ENCODE assay signal across 16 mouse cellular contexts in the genomic region with DNA sequence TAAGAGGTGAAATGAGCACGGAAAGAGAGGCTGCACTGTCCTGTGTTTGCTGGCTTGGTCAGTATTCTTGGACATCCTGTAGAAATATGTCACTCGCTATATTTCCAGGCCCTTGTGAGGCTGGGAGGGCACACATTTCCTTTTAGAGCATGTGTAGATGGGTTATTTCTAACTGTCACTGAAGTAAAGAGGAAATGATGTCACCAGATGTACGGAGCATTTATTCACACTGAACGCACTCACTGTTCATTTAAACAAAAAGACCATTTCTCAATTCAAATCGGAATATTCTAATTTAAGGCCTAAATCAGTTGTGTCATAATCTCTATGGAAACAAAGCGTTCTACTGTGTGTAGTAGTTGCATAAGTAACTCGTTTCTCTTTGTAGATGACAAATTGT. TPM values are rescaled to one million over a fixed set of nuclear protein-coding genes. Genes with fewer than 3 reads are reported as not detected.
DNase-seq lines count a peak whose midpoint lies in the region; ATAC-seq and TF ChIP-seq lines count a peak whose summit lies in the region.
"Had no signal": no experiment of that assay in that cellular context is flagged by ENCODE, and none has a peak within 500 bp of the region (broad histone marks: within the 10 kb centered on the region; RNA-seq: fewer than 3 reads in every experiment).

No protein-coding gene starts in this region.

- TF ChIP-seq CTCF in stomach, postnatal 0 days (IDR thresholded peaks at IDR 0.05; ENCODE audit: low read depth) = no peak

- DNase-seq in kidney, adult 9 months = no peak
- DNase-seq in stomach, postnatal 0 days (ENCODE audit: low spot score) = no peak
- DNase-seq in embryonic facial prominence, embryonic 14.5 days (ENCODE audit: low spot score) = peak; percentile 25
- DNase-seq in liver = no peak
- DNase-seq in embryo, embryonic 10.5 days (ENCODE audit: low spot score) = no peak
- DNase-seq: adrenal gland, postnatal 36 days; cerebellum, adult 11 months; embryo, embryonic 11 days; gastrocnemius, postnatal 14 days; layer of hippocampus, postnatal 36 days; retina, postnatal 1 day had no signal

- no peaks in the 10 kb centered on the region for H3K9me3 ChIP-seq in kidney, embryonic 15.5 days (replicated peaks)
- H3K9me3 ChIP-seq in stomach, embryonic 16.5 days (replicated peaks; ENCODE audit: control insufficient read depth, low read length) = no peaks in the 10 kb centered on the region
- no peaks in the 10 kb centered on the region for H3K9me3 ChIP-seq in stomach, postnatal 0 days (ENCODE audit: control insufficient read depth, low read length)
- H3K9me3 ChIP-seq in embryonic facial prominence, embryonic 14.5 days (ENCODE audit: control insufficient read depth, low read length) = no peaks in the 10 kb centered on the region
- H3K9me3 ChIP-seq: liver, embryonic 12.5 days had no signal

- H3K9ac ChIP-seq in kidney, embryonic 15.5 days = no peak overlapping the region
- H3K9ac ChIP-seq in stomach, embryonic 16.5 days (ENCODE audit: low read length) = no peak overlapping the region
- no peak overlapping the region for H3K9ac ChIP-seq in stomach, postnatal 0 days (ENCODE audit: low read length)
- H3K9ac ChIP-seq in embryonic facial prominence, embryonic 14.5 days (ENCODE audit: low read depth, low read length) = no peak overlapping the region
- H3K9ac ChIP-seq: liver, embryonic 12.5 days had no signal

- 81% methylated on average over 7 of the region's 7 CpGs for WGBS in kidney, embryonic 15.5 days
- 66% methylated on average over 7 of the region's 7 CpGs for WGBS in stomach, embryonic 16.5 days
- 65% methylated on average over 7 of the region's 7 CpGs for WGBS in stomach, postnatal 0 days
- WGBS in embryonic facial prominence, embryonic 14.5 days = 71% methylated on average over 7 of the region's 7 CpGs

- no peak for TF ChIP-seq EP300 in stomach, postnatal 0 days (optimal IDR thresholded peaks at IDR 0.05)

- H3K4me1 ChIP-seq in kidney, embryonic 15.5 days = peaks cover 6% of the 10 kb centered on the region; the same call in 1 of the 2 replicates
- no peaks in the 10 kb centered on the region for H3K4me1 ChIP-seq in stomach, embryonic 16.5 days (ENCODE audit: control insufficient read depth, insufficient read depth, low read length)
- H3K4me1 ChIP-seq in stomach, postnatal 0 days (replicated peaks; ENCODE audit: control insufficient read depth, insufficient read depth) = no peaks in the 10 kb centered on the region
- no peaks in the 10 kb centered on the region for H3K4me1 ChIP-seq in embryonic facial prominence, embryonic 14.5 days (ENCODE audit: control insufficient read depth, insufficient read depth, low read length)
- H3K4me1 ChIP-seq: liver, embryonic 12.5 days had no signal

- no peaks in the 10 kb centered on the region for H3K27me3 ChIP-seq in kidney, embryonic 15.5 days
- H3K27me3 ChIP-seq in stomach, embryonic 16.5 days (ENCODE audit: control insufficient read depth, insufficient read depth, low read length) = no peaks in the 10 kb centered on the region
- H3K27me3 ChIP-seq in stomach, postnatal 0 days (ENCODE audit: control insufficient read depth, insufficient read depth, low read length) = no peaks in the 10 kb centered on the region
- H3K27me3 ChIP-seq in embryonic facial prominence, embryonic 14.5 days (replicated peaks; ENCODE audit: control insufficient read depth, insufficient read depth, low read length) = no peaks in the 10 kb centered on the region
- H3K27me3 ChIP-seq: liver, embryonic 12.5 days had no signal

- no peak overlapping the region for H3K4me2 ChIP-seq in kidney, embryonic 15.5 days
- no peak overlapping the region for H3K4me2 ChIP-seq in stomach, embryonic 16.5 days (ENCODE audit: low read depth, low read length)
- no peak overlapping the region for H3K4me2 ChIP-seq in stomach, postnatal 0 days (replicated peaks; ENCODE audit: low read depth)
- no peak overlapping the region for H3K4me2 ChIP-seq in embryonic facial prominence, embryonic 14.5 days (ENCODE audit: low read depth, low read length)
- H3K4me2 ChIP-seq: liver, embryonic 12.5 days had no signal

- no peak for ATAC-seq in kidney, embryonic 15.5 days (replicated peaks; ENCODE audit: low FRiP score)
- no peak for ATAC-seq in stomach, embryonic 16.5 days (ENCODE audit: insufficient read depth, low FRiP score)
- no peak for ATAC-seq in stomach, postnatal 0 days (ENCODE audit: low FRiP score, low TSS enrichment)
- ATAC-seq in embryonic facial prominence, embryonic 14.5 days (ENCODE audit: low read depth) = no peak
- ATAC-seq: hindbrain, postnatal 0 days; liver, embryonic 12.5 days had no signal

- H3K4me3 ChIP-seq in kidney, embryonic 15.5 days (replicated peaks) = no peak overlapping the region
- H3K4me3 ChIP-seq in stomach, embryonic 16.5 days (replicated peaks; ENCODE audit: low read length) = no peak overlapping the region
- no peak overlapping the region for H3K4me3 ChIP-seq in stomach, postnatal 0 days (ENCODE audit: low read depth, low read length)
- no peak overlapping the region for H3K4me3 ChIP-seq in embryonic facial prominence, embryonic 14.5 days (ENCODE audit: low read depth, low read length)
- H3K4me3 ChIP-seq: liver, embryonic 12.5 days had no signal

- H3K27ac ChIP-seq in kidney, embryonic 15.5 days = peak overlapping the region; percentile 50
- peak overlapping the region; percentile 14; the same call in 1 of the 2 replicates for H3K27ac ChIP-seq in stomach, embryonic 16.5 days (ENCODE audit: low read length)
- no peak overlapping the region for H3K27ac ChIP-seq in stomach, postnatal 0 days (replicated peaks)
- no peak overlapping the region for H3K27ac ChIP-seq in embryonic facial prominence, embryonic 14.5 days (replicated peaks; ENCODE audit: low read depth, low read length)
- H3K27ac ChIP-seq: hindbrain, postnatal 0 days; kidney, postnatal 0 days; liver, embryonic 12.5 days had no signal

- no peaks in the 10 kb centered on the region for H3K36me3 ChIP-seq in kidney, embryonic 15.5 days
- H3K36me3 ChIP-seq in stomach, embryonic 16.5 days (ENCODE audit: control insufficient read depth, insufficient read depth, low read length) = no peaks in the 10 kb centered on the region
- no peaks in the 10 kb centered on the region for H3K36me3 ChIP-seq in stomach, postnatal 0 days (ENCODE audit: control insufficient read depth, insufficient read depth, low read length)
- H3K36me3 ChIP-seq in embryonic facial prominence, embryonic 14.5 days (ENCODE audit: control insufficient read depth, insufficient read depth, low read length) = no peaks in the 10 kb centered on the region
- H3K36me3 ChIP-seq: liver, embryonic 12.5 days had no signal

RNA-seq across cellular contexts. Expression of gene Pde8a, which starts 48.2 kb away (rescaled TPM):
- 5.7 and 6.2 TPM in 2 replicates for polyA plus RNA-seq in kidney, embryonic 15.5 days (2015; fragmentation: Nextera tagmentation; extraction: Ambion mirVana)
- polyA plus RNA-seq in stomach, embryonic 16.5 days (2015; fragmentation: Nextera tagmentation; extraction: Ambion mirVana) = 2.4 and 3.0 TPM in 2 replicates
- polyA plus RNA-seq in stomach, postnatal 0 days (2015; fragmentation: Nextera tagmentation; extraction: Ambion mirVana) = 4.9 and 5.0 TPM in 2 replicates
- polyA plus RNA-seq in embryonic facial prominence, embryonic 14.5 days (2014; fragmentation: Nextera tagmentation; extraction: Ambion mirVana) = 9.3 and 9.6 TPM in 2 replicates

Comparison
In these comparisons a context has a peak if more than half of its experiments do, and no peak if none do; other contexts are left out.
1. H3K27ac ChIP-seq: peak in kidney, embryonic 15.5 days (single experiment) and stomach, embryonic 16.5 days (single experiment); none in stomach, postnatal 0 days (single experiment) and embryonic facial prominence, embryonic 14.5 days (single experiment).